Mouse (Mus musculus) hindbrain, embryonic 14.5 days (tissue): Measurements from ENCODE around the gene Hfe2. TPM values are rescaled to one million over a fixed set of nuclear protein-coding genes. Genes with fewer than 3 reads are reported as not detected.
A peak's percentile ranks its signal among the peaks of the same experiment; 100 is the strongest.

Experiments used
- ATAC-seq: fragments of 200-750 bp; cut with Nextera tagmentation; 2 replicates; pipeline ENCODE4 v1.8.0; 2017; ENCODE audit warnings: moderate number of reproducible peaks, mild to moderate bottlenecking, moderate TSS enrichment, moderate library complexity; ENCODE audit not compliant: low FRiP score
- DNase-seq: peaks from one replicate; pipeline ENCODE4 v3.0.0-alpha.2; 2015; ENCODE audit warnings: low spot score
- H3K27ac ChIP-seq: fragments of 300-500 bp; sonication (generic); 2 replicates; pipeline ENCODE4 v1.5.1; 2014; ENCODE audit warnings: mild to moderate bottlenecking, moderate library complexity
- H3K27me3 ChIP-seq: fragments of 300-500 bp; sonication (generic); 2 replicates; pipeline ENCODE4 v1.6.1; 2014; ENCODE audit warnings: mild to moderate bottlenecking, low read length, mixed read lengths; ENCODE audit not compliant: control insufficient read depth, insufficient read depth
- H3K36me3 ChIP-seq: fragments of 300-500 bp; sonication (generic); replicated peaks from 2 replicates; pipeline ENCODE4 v1.6.1; 2014; ENCODE audit not compliant: control insufficient read depth, insufficient read depth
- H3K4me1 ChIP-seq: fragments of 300-500 bp; sonication (generic); replicated peaks from 2 replicates; pipeline ENCODE4 v1.6.1; 2014; ENCODE audit warnings: antibody characterized with exemption, low read length, mixed read lengths; ENCODE audit not compliant: control insufficient read depth, insufficient read depth
- H3K4me2 ChIP-seq: fragments of 300-500 bp; sonication (generic); replicated peaks from 2 replicates; pipeline ENCODE4 v1.6.1; 2014; ENCODE audit warnings: mild to moderate bottlenecking, moderate library complexity
- H3K4me3 ChIP-seq: fragments of 300-500 bp; sonication (generic); replicated peaks from 2 replicates; pipeline ENCODE4 v1.5.1; 2014; ENCODE audit warnings: mild to moderate bottlenecking, low read length
- H3K9ac ChIP-seq: fragments of 300-500 bp; sonication (generic); 2 replicates; pipeline ENCODE4 v1.6.1; 2014
- H3K9me3 ChIP-seq: fragments of 300-500 bp; sonication (generic); 2 replicates; pipeline ENCODE4 v1.6.1; 2016; ENCODE audit warnings: low read length; ENCODE audit not compliant: control insufficient read depth
- WGBS: fragments of 180-500 bp; shearing (Covaris S2); extraction: QIAGEN DNeasy Blood & Tissue Kit; methylation state at CpG from one replicate; pipeline ENCODE4 v1.1.7; 2014; 5-methylcytosine and 5-hydroxymethylcytosine counted together
- polyA plus RNA-seq: library from polyadenylated mRNA; unstranded; fragments of >200 nt; fragmentation: Nextera tagmentation; extraction: Ambion mirVana; gene quantifications from 2 replicates; pipeline ENCODE4 v1.2.1, GENCODE M21; 2014

Gene Hfe2
- polyA plus RNA-seq, 1 experiment from 2014 or later: 2.1 TPM

- DNase-seq: no peak
- ATAC-seq: no peak
- Histone ChIP-seq H3K9ac (no peak overlapping the region), H3K27me3 (no peaks in the 10 kb centered on the region), H3K4me2 (no peak overlapping the region), H3K9me3 (no peaks in the 10 kb centered on the region), H3K4me3 (no peak overlapping the region), H3K4me1 (no peaks in the 10 kb centered on the region), H3K27ac (no peak overlapping the region), H3K36me3 (no peaks in the 10 kb centered on the region)
- WGBS: 42% methylated on average over 6 of the region's 6 CpGs
These were observed 15.8 kb downstream of the Hfe2 start for GRCm38 (mm10) chr3:96540740-96541139.

- no peak for ATAC-seq
- no peak overlapping the region for H3K9ac ChIP-seq
- H3K27ac ChIP-seq: no peak overlapping the region
- no peak overlapping the region for H3K4me3 ChIP-seq
- no peaks in the 10 kb centered on the region for H3K4me1 ChIP-seq
- 21% methylated on average over 14 of the region's 14 CpGs for WGBS
- H3K27me3 ChIP-seq: no peaks in the 10 kb centered on the region
- no peaks in the 10 kb centered on the region for H3K9me3 ChIP-seq
- H3K4me2 ChIP-seq: no peak overlapping the region
- peak; percentile 64 for DNase-seq
- no peaks in the 10 kb centered on the region for H3K36me3 ChIP-seq
These were observed 16.5 kb downstream of the Hfe2 start for GRCm38 (mm10) chr3:96541328-96542078.

GRCm38 (mm10) chr3:96542554-96542953 lies 17.6 kb downstream of the Hfe2 start:
- Histone ChIP-seq H3K27ac (no peak overlapping the region), H3K4me1 (no peaks in the 10 kb centered on the region), H3K27me3 (no peaks in the 10 kb centered on the region), H3K4me2 (no peak overlapping the region), H3K36me3 (no peaks in the 10 kb centered on the region), H3K4me3 (no peak overlapping the region), H3K9ac (no peak overlapping the region), H3K9me3 (no peaks in the 10 kb centered on the region)
- ATAC-seq (no peak), DNase-seq (no peak)
- WGBS: 79% methylated on average over 8 of the region's 8 CpGs

- H3K4me3 ChIP-seq: no peak overlapping the region
- H3K9me3 ChIP-seq: no peaks in the 10 kb centered on the region
- no peaks in the 10 kb centered on the region for H3K36me3 ChIP-seq
- no peaks in the 10 kb centered on the region for H3K27me3 ChIP-seq
- no peaks in the 10 kb centered on the region for H3K4me1 ChIP-seq
- H3K9ac ChIP-seq: no peak overlapping the region
- H3K27ac ChIP-seq: no peak overlapping the region
- WGBS: 89% methylated on average over 11 of the region's 11 CpGs
- no peak for ATAC-seq
- no peak for DNase-seq
- H3K4me2 ChIP-seq: no peak overlapping the region
These were observed 18.4 kb downstream of the Hfe2 start for GRCm38 (mm10) chr3:96543345-96543744.

- Histone ChIP-seq H3K9me3 (no peaks in the 10 kb centered on the region), H3K4me3 (no peak overlapping the region), H3K27ac (no peak overlapping the region), H3K27me3 (no peaks in the 10 kb centered on the region), H3K4me2 (no peak overlapping the region), H3K36me3 (no peaks in the 10 kb centered on the region), H3K9ac (no peak overlapping the region), H3K4me1 (no peaks in the 10 kb centered on the region)
- DNase-seq (no peak), ATAC-seq (no peak)
- 55% methylated on average over 1 of the region's 1 CpGs for WGBS
These were observed 20.6 kb downstream of the Hfe2 start for GRCm38 (mm10) chr3:96545565-96545964.

GRCm38 (mm10) chr3:96546880-96547279 lies 21.9 kb downstream of the Hfe2 start:
- Histone ChIP-seq H3K9me3 (no peaks in the 10 kb centered on the region), H3K27ac (no peak overlapping the region), H3K4me1 (no peaks in the 10 kb centered on the region), H3K4me3 (no peak overlapping the region), H3K36me3 (no peaks in the 10 kb centered on the region), H3K27me3 (no peaks in the 10 kb centered on the region), H3K4me2 (no peak overlapping the region), H3K9ac (no peak overlapping the region)
- DNase-seq (no peak), ATAC-seq (no peak)
- WGBS: 41% methylated on average over 4 of the region's 4 CpGs

- Histone ChIP-seq H3K9me3 (no peaks in the 10 kb centered on the region), H3K36me3 (no peaks in the 10 kb centered on the region), H3K27me3 (no peaks in the 10 kb centered on the region), H3K27ac (no peak overlapping the region), H3K4me2 (0 out of 2 replicates have a peak overlapping the region, but pooled peaks have one; percentile 24), H3K9ac (no peak overlapping the region), H3K4me1 (no peaks in the 10 kb centered on the region), H3K4me3 (no peak overlapping the region)
- ATAC-seq (no peak; the same call in 1 of the 2 replicates), DNase-seq (peak; percentile 75)
- 9% methylated on average over 14 of the region's 14 CpGs for WGBS
These were observed 22.5 kb downstream of the Hfe2 start for GRCm38 (mm10) chr3:96547389-96547960.

- no peaks in the 10 kb centered on the region for H3K4me1 ChIP-seq
- no peak for ATAC-seq
- no peaks in the 10 kb centered on the region for H3K27me3 ChIP-seq
- H3K27ac ChIP-seq: no peak overlapping the region
- no peak overlapping the region for H3K9ac ChIP-seq
- WGBS: 87% methylated on average over 7 of the region's 7 CpGs
- no peaks in the 10 kb centered on the region for H3K36me3 ChIP-seq
- no peak overlapping the region for H3K4me3 ChIP-seq
- DNase-seq: no peak
- H3K4me2 ChIP-seq: no peak overlapping the region
- H3K9me3 ChIP-seq: no peaks in the 10 kb centered on the region
These were observed 23.9 kb downstream of the Hfe2 start for GRCm38 (mm10) chr3:96548824-96549223.

- Histone ChIP-seq H3K4me1 (no peaks in the 10 kb centered on the region), H3K4me2 (no peak overlapping the region), H3K36me3 (no peaks in the 10 kb centered on the region), H3K4me3 (no peak overlapping the region), H3K27ac (no peak overlapping the region), H3K9ac (no peak overlapping the region), H3K9me3 (no peaks in the 10 kb centered on the region), H3K27me3 (no peaks in the 10 kb centered on the region)
- WGBS: 82% methylated on average over 5 of the region's 5 CpGs
- ATAC-seq (no peak), DNase-seq (no peak)
These were observed 24.4 kb downstream of the Hfe2 start for GRCm38 (mm10) chr3:96549346-96549745.
